Mouse (Mus musculus) heart, postnatal 0 days (tissue): ENCODE measurements around the gene Egln1.

Experiments
- CTCF ChIP-seq: IDR thresholded peaks from 2 replicates; pipeline ENCODE4 v1.5.1; 2016; ENCODE audit warnings: antibody characterized with exemption, control low read depth, low read depth
- EP300 ChIP-seq: IDR thresholded peaks from 2 replicates; pipeline ENCODE4 v1.6.1; 2016; ENCODE audit warnings: antibody characterized with exemption, low read depth

DNA sequence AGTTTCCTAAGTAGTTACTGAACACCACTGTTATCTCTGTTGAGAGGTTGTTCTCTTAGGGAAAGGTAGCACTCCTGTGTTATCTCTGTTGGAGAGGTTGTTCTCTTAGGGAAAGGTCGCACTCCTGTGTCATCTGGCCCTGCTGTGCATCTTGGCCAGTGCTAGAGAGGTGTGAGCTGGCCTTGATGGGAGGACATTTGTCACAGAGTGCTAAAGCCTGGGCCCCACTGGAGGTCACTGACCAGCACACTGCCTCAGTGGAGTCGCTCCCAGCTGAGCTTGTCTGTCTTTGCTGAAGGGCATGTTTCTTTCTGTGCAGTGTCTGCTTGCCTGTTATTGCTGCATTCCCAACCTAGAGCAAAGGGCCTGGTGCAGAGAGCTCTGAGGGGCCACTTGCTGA lies 82.0 kb downstream of the Egln1 start:
- TF ChIP-seq CTCF (no peak), EP300 (no peak)
